Mouse (Mus musculus) G1E (cell line): ENCODE data around the gene Myo5a. TPM values are rescaled to one million over a fixed set of nuclear protein-coding genes. Genes with fewer than 3 reads are reported as not detected.

Experiments
- ATAC-seq: 2 replicates; pipeline ENCODE4 v1.8.0; 2016; ENCODE audit warnings: mild to moderate bottlenecking; ENCODE audit not compliant: insufficient number of reproducible peaks, poor library complexity, low FRiP score, severe bottlenecking; ENCODE audit errors: extremely low read depth
- DNase-seq: peaks from one replicate; pipeline ENCODE4 v3.0.0; 2012; ENCODE audit warnings: low spot score
- H3K27me3 ChIP-seq: 2 replicates; pipeline ENCODE4 v1.6.1; 2012; ENCODE audit warnings: mild to moderate bottlenecking, low read length, inconsistent platforms; ENCODE audit not compliant: insufficient read depth
- H3K36me3 ChIP-seq: replicated peaks from 2 replicates; pipeline ENCODE3; 2012; ENCODE audit warnings: mild to moderate bottlenecking, inconsistent platforms
- H3K4me1 ChIP-seq: 2 replicates; pipeline ENCODE4 v1.6.1; 2012; ENCODE audit warnings: low read depth, low read length, inconsistent platforms, mixed read lengths; ENCODE audit not compliant: insufficient read depth
- H3K4me3 ChIP-seq: 2 replicates; pipeline ENCODE4 v1.5.1; 2012; ENCODE audit warnings: low read depth, mild to moderate bottlenecking, inconsistent platforms, low read length, moderate library complexity, mixed read lengths
- H3K9me3 ChIP-seq: replicated peaks from 2 replicates; pipeline ENCODE4 v1.6.1; 2012; ENCODE audit warnings: inconsistent platforms
- CTCF ChIP-seq: IDR thresholded peaks from 2 replicates; pipeline ENCODE4 v1.5.1; 2012; ENCODE audit warnings: low read depth, low read length, inconsistent platforms, mixed read lengths
- GATA1 ChIP-seq: IDR thresholded peaks from 2 replicates; pipeline ENCODE4 v1.6.1; 2012; ENCODE audit warnings: borderline replicate concordance, low read length, inconsistent platforms, mixed read lengths
- GATA2 ChIP-seq: IDR thresholded peaks from 2 replicates; pipeline ENCODE4 v1.6.1; 2012; ENCODE audit warnings: low read depth, low read length, inconsistent platforms, borderline replicate concordance
- POLR2AphosphoS5 ChIP-seq: IDR thresholded peaks from 2 replicates; pipeline ENCODE4 v1.6.1; 2012; ENCODE audit warnings: low read depth, low read length, inconsistent platforms; ENCODE audit not compliant: insufficient replicate concordance
- TAL1 ChIP-seq: conservative IDR thresholded peaks from 2 replicates; pipeline ENCODE4 v1.6.1; 2012; ENCODE audit warnings: low read depth, low read length, inconsistent platforms, mixed read lengths
- polyA plus RNA-seq: library from polyadenylated mRNA; stranded (reverse); fragments of >175 nt; gene quantifications from 2 replicates; pipeline ENCODE4 v1.2.3, GENCODE M21; 2012
- total RNA-seq, 2 experiments: library from RNA; stranded (forward) in 1 of 2; stranded (reverse) in 1 of 2; fragments of 200-1000 nt in 1 of 2; fragments of >200 nt in 1 of 2; fragmentation: Nextera tagmentation in 1 of 2; gene quantifications; 2 replicates each; pipeline ENCODE4 v1.2.3; 2014 to 2017

Myo5a gene
- total and polyA plus RNA-seq, 3 experiments: 14.0 to 50.8 (median 43.1) TPM

DNA sequence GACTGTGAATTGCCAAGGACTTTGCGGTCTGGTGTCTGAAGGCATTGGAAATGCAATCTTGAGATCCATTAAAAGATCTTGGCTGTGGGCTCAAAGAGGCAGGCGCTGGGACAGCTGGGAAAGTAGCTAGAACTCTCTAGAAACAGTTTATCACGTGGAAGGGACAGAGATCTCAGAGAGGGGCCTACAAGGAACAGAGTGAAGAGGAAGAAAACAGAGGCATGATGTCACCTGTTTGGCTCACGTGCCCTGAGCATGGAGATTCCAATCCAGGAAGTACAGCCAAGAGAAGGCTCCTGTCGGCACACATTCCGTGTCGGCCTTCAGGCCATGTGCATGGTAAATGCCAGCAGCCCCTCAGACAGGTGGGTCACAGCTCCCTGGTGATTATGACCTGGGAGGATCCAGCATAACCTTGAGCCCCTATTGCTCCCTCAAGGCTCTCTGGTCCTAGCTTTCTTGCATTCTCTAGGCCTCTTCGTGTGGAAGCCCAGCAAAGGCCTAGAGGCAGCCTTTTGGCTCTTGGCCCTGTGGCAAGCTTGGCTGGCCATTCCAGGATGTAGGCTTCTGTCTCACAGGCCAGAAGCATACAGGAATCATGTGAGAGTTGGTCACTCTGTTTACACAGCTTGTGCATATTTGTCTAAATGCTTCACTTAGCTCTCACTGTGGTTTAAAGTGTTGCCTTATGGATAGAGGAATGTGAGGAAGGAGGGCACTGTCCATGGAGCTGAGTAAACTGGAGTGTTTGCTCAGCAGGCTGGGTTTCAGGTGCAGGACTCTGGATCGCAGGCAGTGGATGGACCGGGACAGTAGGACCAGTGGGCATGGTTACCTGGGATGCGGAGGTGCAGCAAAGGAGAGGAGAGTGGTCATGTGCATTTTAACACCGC, 165.8 kb downstream of the Myo5a start:
- Histone ChIP-seq H3K9me3 (no peaks in the 10 kb centered on the region), H3K36me3 (no peaks in the 10 kb centered on the region), H3K4me1 (no peaks in the 10 kb centered on the region), H3K27me3 (peaks cover 13% of the 10 kb centered on the region; the same call in 1 of the 2 replicates), H3K4me3 (no peak overlapping the region)
- TF ChIP-seq GATA1: no peak
- no peak for DNase-seq
- no peak for ATAC-seq

DNA sequence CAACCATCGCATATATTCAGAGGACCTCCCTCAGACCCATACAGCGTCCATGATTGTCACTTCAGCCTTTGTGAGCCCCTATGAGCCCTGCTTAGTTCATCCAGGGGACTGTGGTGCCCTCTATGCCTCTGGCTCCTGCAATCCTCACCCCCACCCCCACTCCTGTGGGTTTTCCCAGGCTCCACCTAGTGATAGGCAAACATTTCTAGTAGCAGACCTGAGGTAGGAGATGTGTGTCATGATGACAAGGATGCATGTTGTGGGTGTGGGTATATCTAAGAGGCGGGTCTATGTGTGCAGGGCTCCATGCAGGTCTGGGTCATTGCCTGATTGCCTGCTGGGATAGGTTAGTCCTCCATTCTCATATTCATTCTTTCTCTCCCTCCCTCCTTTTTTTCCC, 167.4 kb downstream of the Myo5a start:
- Histone ChIP-seq H3K36me3 (no peaks in the 10 kb centered on the region), H3K9me3 (no peaks in the 10 kb centered on the region), H3K4me3 (no peak overlapping the region), H3K27me3 (peaks cover 9% of the 10 kb centered on the region; the same call in 1 of the 2 replicates), H3K4me1 (no peaks in the 10 kb centered on the region)
- DNase-seq: no peak
- TF ChIP-seq GATA2: no peak
- TF ChIP-seq POLR2AphosphoS5: no peak
- no peak for TF ChIP-seq CTCF
- no peak for TF ChIP-seq TAL1
- TF ChIP-seq GATA1: no peak
- ATAC-seq: no peak

DNA sequence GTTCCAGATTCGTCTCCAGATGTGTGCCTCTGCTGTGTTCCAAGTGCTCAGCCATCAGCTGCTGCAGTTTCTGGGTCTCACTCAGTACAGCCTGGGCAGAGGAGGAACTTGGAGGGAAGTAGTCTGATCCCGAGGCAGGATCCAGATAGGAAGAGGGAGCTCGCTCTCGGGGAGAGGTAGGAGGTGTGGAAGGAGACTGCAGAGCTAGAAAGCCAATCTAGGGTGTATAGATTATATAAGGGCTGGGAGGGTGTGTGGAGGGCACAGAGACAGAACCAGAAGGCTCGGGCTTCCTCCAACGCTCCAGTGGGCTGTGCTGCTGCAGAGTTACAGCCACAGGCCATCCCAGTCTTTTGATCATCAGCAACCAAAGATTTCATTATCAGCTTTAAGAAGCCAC, 172.2 kb downstream of the Myo5a start:
- H3K4me1 ChIP-seq: no peaks in the 10 kb centered on the region
- peaks cover 9% of the 10 kb centered on the region; the same call in 1 of the 2 replicates for H3K27me3 ChIP-seq
- no peak overlapping the region for H3K4me3 ChIP-seq
- no peaks in the 10 kb centered on the region for H3K9me3 ChIP-seq
- DNase-seq (no peak), ATAC-seq (no peak)
- TF ChIP-seq CTCF (no peak), GATA1 (no peak), POLR2AphosphoS5 (no peak), TAL1 (no peak), GATA2 (no peak)
- no peaks in the 10 kb centered on the region for H3K36me3 ChIP-seq

DNA sequence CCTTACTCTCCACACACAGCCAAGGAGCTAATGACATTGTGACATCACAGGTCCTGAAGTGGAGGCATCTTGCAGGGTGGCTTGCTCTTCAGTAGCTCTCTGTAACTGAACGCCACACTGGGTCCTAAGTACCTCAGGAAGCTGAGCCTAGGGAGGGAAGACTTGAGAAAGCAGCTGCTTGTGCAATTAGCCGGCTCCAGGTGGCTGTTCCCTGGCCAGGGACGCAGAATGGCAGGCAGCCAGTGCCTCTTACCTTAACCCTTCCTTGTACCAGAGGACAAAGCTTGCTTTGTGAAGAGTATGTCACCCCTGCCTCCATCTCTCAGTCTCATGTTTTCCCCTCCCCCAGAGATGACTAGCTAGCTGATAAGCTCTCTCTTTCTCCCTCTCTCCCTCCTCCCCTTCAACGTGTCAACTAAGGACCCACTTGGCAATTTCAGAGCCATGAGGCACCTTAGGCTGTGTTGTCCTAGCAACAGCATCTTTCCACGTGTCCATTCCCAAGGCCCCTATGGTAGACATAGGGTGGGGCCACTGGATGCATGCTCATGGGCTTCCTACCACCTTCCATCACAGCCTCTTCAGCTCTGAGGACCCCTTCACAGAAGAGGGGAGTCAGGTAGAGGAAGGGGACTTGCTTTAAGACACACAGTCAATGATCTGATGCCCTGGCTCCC, 173.1 kb downstream of the Myo5a start:
- Histone ChIP-seq H3K4me1 (no peaks in the 10 kb centered on the region), H3K9me3 (no peaks in the 10 kb centered on the region), H3K4me3 (no peak overlapping the region), H3K36me3 (no peaks in the 10 kb centered on the region), H3K27me3 (peaks cover 6% of the 10 kb centered on the region; the same call in 1 of the 2 replicates)
- no peak for TF ChIP-seq POLR2AphosphoS5
- TF ChIP-seq GATA1: no peak
- TF ChIP-seq TAL1: no peak
- no peak for TF ChIP-seq GATA2
- no peak for TF ChIP-seq CTCF
- ATAC-seq: no peak
- DNase-seq: no peak

DNA sequence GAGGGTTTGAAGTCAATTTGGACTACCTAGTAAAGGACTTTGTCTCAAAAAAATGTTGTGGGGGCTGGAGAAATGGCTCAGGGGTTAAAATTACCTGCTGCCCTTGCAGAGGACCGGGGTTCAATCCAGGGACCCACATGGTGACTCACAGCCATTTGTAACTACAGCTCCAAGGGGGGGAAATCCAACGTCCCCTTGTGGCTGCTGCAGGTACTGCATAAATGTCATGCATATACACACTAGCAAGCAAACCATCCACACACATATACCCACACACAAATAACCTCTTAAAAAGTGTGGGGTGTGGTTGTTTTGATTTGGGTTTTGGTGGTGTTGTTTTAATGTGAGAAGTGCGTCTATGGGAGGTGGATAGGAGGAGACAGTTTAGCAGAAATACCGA, 173.7 kb downstream of the Myo5a start:
- Histone ChIP-seq H3K4me1 (no peaks in the 10 kb centered on the region), H3K4me3 (no peak overlapping the region), H3K27me3 (peaks cover 6% of the 10 kb centered on the region; the same call in 1 of the 2 replicates), H3K36me3 (no peaks in the 10 kb centered on the region), H3K9me3 (no peaks in the 10 kb centered on the region)
- TF ChIP-seq GATA2 (no peak), CTCF (peak; percentile 37; the same call in 1 of the 2 replicates)
- no peak for ATAC-seq
- no peak for DNase-seq

DNA sequence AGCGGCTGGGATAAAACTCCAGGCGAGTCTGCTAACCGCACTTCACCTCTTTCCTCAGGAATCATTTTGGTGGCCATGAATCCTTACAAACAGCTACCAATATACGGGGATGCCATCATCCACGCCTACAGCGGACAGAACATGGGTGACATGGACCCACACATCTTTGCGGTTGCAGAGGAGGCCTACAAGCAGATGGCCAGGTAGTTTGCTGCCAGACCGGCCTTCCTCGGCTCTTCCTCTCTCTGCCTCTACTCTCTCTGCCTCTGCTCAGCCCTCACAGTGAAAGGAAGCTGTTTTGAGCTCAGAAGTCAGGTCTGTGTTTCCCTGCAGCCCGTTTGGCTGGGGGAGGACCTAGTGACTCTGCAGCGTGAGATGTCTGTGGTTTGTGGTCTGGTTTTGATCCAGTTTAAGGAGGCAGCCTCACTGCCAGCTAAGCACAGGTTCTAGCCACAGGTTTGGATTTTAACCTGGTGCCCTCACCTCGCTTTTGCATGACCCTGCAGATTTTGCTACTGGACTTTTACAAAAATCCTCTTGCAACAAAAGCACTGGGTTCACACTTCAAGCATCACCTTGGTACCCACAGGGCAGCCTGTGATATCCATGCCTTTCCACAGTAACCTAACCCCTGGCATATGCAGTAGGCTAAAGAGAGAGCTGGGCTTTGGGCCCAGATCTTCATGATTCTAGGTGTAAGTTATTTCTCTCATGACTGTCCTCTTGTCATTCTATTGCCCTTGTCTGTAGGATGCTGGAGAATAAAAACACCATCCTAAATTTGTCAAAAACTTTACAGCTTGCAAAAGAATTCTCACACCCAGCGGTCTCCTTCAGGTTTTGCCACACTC, 175.5 kb downstream of the Myo5a start:
- no peaks in the 10 kb centered on the region for H3K36me3 ChIP-seq
- ATAC-seq: no peak
- no peaks in the 10 kb centered on the region for H3K4me1 ChIP-seq
- H3K27me3 ChIP-seq: peaks cover 6% of the 10 kb centered on the region; the same call in 1 of the 2 replicates
- no peak for DNase-seq
- no peaks in the 10 kb centered on the region for H3K9me3 ChIP-seq
- H3K4me3 ChIP-seq: no peak overlapping the region
- TF ChIP-seq POLR2AphosphoS5: no peak
- TF ChIP-seq GATA2: no peak
- TF ChIP-seq CTCF: no peak
- TF ChIP-seq GATA1: no peak
- TF ChIP-seq TAL1: no peak
